Mouse (Mus musculus): Measurements from ENCODE around the gene Mllt3. TPM values are rescaled to one million over a fixed set of nuclear protein-coding genes. Genes with fewer than 3 reads are reported as not detected.

Gene Mllt3
- polyA plus RNA-seq, 1 experiment = 15.9 TPM

- TF ChIP-seq GATA1 (IDR thresholded peaks at IDR 0.05; ENCODE audit: low read length) = no peak
These were observed 12.7 kb downstream of the Mllt3 start for GRCm38 (mm10) chr4:88020421-88020820.

- no peak for TF ChIP-seq GATA1 (IDR thresholded peaks at IDR 0.05; ENCODE audit: low read length)
These were observed 13.5 kb downstream of the Mllt3 start for GRCm38 (mm10) chr4:88019645-88020044.

GRCm38 (mm10) chr4:88017452-88018350 lies 15.5 kb downstream of the Mllt3 start:
- no peak for TF ChIP-seq GATA1 (IDR thresholded peaks at IDR 0.05; ENCODE audit: low read length)

DNA sequence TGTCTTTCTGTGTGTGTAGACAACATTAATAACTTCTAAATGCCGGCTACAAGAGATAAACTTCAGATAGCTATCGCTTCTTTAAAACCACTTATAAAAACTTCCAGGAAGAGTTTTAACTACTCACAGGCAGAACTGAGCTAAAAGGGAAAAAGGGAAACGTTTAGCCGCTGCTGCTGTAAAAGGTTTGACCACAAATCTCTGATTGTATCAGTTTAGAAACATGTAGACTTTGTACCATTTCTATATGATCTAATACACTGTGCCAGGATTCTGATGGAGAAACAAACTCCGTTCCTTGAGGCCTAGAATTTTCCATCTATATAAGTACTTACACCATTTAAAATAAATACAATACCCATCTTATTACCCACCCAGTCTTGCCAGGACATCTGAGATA lies 17.4 kb downstream of the Mllt3 start:
- TF ChIP-seq GATA1 (IDR thresholded peaks at IDR 0.05; ENCODE audit: low read length) = peak; percentile 13

GRCm38 (mm10) chr4:88015261-88015660 lies 17.9 kb downstream of the Mllt3 start:
- peak; percentile 64 for TF ChIP-seq GATA1 (IDR thresholded peaks at IDR 0.05; ENCODE audit: low read length)

DNA sequence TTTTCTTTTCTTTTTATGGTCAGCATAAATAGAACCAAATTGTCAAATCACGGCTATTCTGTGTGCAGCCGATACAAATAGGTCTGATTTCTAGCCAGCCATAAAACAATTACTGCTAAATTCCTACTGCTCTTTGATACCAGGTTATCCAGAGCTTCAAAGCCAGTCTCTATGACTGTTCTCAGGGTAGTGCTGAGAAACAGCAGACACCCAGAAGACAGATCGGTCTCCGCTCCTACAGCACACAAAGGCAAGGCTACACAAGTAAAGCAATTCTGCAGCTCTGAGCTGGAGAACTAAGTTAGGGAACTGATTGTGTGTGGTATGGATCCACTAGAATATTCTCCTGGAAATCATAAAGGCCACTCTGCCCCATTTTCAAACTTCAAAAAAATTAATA lies 20.4 kb downstream of the Mllt3 start:
- no peak for TF ChIP-seq GATA1 (IDR thresholded peaks at IDR 0.05; ENCODE audit: low read length)

- TF ChIP-seq GATA1 (IDR thresholded peaks at IDR 0.05; ENCODE audit: low read length) = no peak
These were observed 21.1 kb downstream of the Mllt3 start for GRCm38 (mm10) chr4:88011870-88012572.

DNA sequence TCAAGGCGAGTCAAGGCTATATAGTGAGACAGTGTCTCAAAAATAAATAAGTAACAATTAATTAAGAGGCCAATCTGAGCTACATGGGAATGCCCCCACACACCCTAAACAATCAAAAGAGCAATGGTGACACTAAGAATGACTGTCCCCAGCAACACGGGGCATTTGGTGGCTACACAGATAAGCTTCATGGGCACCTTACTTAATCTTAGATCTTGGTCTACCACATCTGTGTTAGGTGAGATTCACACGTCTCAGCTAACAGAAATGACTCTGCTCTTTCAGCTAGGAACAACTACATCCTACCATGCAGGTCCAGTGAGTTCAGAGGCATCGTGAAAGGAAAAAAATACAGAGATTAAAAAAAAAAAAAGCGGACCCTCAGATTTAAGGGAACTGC lies 22.7 kb downstream of the Mllt3 start:
- peak; percentile 7 for TF ChIP-seq GATA1 (IDR thresholded peaks at IDR 0.05; ENCODE audit: low read length)

DNA sequence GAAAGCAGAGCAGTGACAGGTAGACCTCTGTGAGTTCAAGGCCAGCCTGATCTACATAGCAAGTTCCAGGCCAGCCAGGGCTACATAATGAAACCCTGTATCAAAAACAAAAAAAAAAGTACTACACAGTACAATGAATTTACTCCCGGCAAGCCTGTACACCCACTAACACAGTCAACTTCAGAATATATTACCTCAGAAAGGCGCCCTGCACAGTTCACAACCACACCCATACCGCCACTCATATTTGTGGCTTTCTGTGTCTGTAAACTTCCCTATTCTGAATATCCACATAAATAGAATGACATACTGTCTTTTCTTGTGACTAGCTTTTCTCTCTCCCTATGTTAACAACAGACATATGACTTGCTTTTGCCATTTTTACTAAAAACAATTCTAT lies 27.4 kb downstream of the Mllt3 start:
- no peak for TF ChIP-seq GATA1 (IDR thresholded peaks at IDR 0.05; ENCODE audit: low read length)

- TF ChIP-seq GATA1 (IDR thresholded peaks at IDR 0.05; ENCODE audit: low read length) = no peak
These were observed 29.8 kb downstream of the Mllt3 start for GRCm38 (mm10) chr4:88003159-88003948.

GRCm38 (mm10) chr4:87991710-87992109 lies 41.5 kb downstream of the Mllt3 start:
- TF ChIP-seq GATA1 (IDR thresholded peaks at IDR 0.05; ENCODE audit: low read length) = no peak

DNA sequence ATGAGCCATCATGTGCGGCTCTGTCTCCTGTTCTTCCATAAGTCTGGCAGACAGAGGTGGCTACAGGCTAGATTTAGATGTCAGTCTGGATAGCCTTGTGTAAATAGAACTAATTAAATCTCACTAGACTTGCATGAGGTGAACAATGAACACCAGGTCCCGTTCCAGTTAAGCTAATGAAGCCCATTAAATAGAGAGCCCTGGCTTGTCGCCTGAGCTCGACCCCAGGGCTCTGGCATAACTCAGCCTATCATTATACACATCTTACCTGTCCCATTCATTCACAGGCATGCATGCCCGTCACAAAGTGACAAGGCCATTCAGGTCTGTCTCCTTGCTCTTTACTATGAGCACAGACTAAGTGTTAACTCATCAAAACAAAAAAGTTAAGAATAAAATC lies 42.2 kb downstream of the Mllt3 start:
- no peak for TF ChIP-seq GATA1 (IDR thresholded peaks at IDR 0.05; ENCODE audit: low read length)

DNA sequence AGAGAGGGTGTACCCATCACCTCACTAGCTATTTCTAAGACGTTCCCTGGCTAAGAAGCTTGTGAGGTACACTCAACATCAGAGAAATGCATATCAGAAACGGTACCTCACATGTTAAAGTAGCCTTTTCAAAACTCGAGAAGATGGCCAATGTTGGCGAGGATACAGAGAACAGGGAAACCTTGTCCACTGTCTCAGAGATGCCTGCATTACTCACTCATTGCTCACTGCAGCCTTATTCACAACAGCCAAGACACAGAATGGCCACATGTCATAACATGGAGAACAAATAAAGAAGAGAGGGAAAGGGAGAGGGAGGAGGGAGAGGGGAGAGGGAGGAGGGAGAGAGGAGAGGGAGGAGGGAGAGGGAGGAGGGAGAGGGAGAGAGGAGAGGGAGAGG lies 47.9 kb downstream of the Mllt3 start:
- no peak for TF ChIP-seq GATA1 (IDR thresholded peaks at IDR 0.05; ENCODE audit: low read length)

DNA sequence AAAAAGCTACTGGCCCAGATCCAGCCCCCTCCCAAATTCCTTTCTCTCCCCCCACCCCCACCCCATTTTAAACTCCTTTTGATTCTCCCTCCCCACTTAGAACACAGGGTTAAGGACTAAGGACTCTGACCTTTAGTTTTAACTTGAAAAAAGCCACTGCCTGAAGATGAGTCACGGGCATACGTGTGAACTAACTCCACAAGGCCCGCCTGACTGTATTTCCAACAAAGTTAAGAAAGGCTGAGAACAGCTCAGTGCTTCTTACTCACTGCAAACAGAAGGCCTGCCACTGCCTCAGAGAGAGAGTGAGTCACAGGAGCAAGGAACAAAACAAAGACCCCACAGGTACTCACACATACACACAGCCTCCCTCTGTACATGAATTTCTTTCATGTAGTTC lies 48.6 kb downstream of the Mllt3 start:
- no peak for TF ChIP-seq GATA1 (IDR thresholded peaks at IDR 0.05; ENCODE audit: low read length)

DNA sequence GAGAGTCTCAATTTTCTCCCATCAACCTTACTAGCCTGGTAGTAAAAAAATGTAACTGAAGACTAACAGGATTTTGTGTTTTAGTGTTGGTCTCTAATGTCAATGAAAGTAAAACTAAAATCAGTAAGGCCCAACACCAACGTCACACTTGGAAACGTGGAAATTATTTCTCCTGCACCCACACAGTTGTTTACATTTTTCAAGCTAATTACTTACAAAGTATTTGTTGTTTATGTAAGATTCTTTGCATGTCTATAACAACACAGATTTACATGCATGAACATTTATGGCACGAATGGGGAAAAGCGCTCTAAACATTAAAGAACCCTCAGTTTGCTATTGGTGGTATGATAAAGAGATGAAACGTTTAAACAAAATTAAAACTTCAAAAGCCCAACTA lies 49.1 kb downstream of the Mllt3 start:
- no peak for TF ChIP-seq GATA1 (IDR thresholded peaks at IDR 0.05; ENCODE audit: low read length)

DNA sequence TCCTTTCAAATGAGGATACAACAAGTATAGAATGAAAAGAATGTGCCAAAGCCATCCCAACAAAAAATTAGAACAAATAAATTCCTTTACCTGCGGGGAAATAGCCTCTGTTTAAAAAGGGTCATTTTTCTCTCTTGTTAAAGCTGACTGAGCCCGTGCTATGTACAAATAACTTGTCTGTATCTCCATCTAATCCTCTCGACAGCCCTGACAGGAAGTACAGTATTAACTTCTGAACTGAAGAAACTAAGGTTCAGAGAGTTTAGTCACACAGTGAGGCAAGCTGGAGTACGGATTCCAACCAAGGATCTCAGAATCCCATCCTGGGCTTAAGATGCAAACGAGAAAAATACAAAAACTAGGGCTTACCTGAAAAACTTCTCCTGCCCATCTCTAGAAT lies 50.6 kb downstream of the Mllt3 start:
- no peak for TF ChIP-seq GATA1 (IDR thresholded peaks at IDR 0.05; ENCODE audit: low read length)

Measured in G1E-ER4 (cell line).